Mouse (Mus musculus) brain, embryonic 18.5 days (tissue): ENCODE data around the gene Rpusd2.
A peak's percentile ranks its signal among the peaks of the same experiment; 100 is the strongest.

Experiments
- DNase-seq: peaks from one replicate; pipeline ENCODE4 v3.0.0-alpha.2; 2012; ENCODE audit warnings: low read depth, low spot score

The Rpusd2 gene

DNA sequence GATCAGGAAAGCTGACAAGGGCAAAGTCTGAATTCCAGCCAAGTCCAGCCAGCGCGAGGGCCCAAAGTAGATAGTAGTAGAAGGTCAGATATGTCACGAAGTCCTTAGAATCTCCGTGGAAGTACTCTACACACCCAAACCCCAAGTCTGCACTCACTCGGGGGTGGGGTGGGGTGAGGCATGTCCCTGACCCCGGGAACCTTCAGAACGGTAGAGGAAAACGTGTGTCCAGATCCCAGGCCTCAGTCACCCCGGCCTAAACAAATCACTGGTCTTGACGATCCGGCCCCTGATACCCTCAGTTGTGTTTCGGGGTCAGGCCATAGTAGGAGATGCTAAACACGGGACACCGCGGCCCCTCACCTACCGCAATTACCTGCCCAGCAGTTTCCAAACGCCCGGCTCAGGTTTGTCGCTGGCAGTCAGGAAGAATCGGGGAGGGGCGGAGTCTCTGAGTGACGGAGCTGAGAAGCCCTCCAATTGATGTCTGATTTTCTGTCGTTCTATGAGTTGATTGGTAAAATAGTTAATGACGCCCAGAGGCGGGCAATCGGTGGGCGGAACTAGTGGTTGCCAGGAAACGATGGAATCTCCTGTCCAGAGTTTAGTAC, 5.5 kb upstream of the Rpusd2 start, which contains the start of gene Ccdc32:
Gene Ccdc32 (minus strand): TSS at position 453 of the 611 bp plus-strand sequence.
- peak; percentile 82 for DNase-seq

- no peak for DNase-seq
Observed at GRCm38 (mm10) chr2:119032191-119032590, 2.4 kb upstream of the Rpusd2 start.

DNA sequence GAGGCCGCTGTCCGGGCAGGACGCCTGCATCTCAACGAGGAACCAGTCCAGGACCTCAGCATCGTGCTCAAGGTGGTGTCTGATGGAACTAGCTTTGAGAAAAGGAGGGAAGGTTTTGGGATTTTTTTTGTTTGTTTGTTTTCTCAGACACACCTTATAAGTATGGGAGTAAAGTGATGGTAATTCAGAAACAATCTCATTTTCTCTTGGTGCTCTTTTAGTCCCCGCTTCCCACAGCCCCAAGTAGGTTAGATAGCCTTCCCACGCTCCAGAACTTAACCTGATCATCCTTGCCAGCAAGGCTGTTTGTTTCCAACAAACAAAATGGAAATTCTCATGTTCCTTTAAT, 781 bp downstream of the Rpusd2 start:
- no peak for DNase-seq

GRCm38 (mm10) chr2:119040882-119041281, 6.3 kb downstream of the Rpusd2 start:
- DNase-seq, result no peak

GRCm38 (mm10) chr2:119045163-119045562, 10.6 kb downstream of the Rpusd2 start:
- DNase-seq, result no peak

DNA sequence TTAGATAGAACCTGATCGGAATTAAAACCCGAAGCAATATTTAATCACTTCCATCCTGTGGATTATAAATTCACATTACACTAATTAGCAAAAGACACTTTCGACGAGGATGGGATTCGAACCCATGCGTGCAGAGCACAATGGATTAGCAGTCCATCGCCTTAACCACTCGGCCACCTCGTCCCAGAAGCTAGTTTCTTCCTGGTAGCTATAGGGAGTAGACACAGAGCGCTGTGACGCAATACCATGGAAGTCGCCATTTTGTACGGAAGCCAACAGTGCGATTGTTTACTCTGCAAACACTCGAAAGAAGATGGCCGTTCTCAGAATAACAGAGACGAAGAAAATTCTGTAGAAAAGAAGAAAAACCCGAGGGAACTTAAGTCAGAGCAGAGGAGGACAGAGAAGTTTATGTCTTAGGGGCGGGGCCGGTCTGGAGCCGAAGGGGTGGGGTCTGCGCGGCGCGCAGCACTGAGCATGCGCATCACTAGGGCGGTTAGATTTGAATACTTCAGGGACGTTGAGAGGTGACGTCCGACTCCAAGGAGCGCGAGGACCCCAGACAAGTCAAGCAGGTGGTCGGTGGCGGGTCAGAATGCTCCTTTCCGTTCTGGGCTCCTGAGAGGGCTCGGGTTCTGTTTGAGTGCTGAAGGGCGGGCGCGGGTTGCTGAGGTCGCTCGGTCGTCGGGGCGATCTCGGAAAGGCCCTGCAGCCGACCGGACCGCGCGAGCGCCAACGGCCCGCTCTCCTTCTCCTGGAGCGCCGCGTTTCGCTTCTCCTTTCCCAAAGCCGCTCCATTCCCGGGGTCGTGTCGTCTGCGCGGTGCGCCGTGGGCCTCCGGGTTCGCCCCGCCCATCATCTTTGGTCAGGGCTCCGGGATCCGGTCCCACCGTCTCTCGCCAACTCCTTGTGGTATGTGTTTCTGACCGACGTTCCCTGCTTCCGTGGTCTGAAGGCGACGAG, 12.3 kb downstream of the Rpusd2 start, which contains the start of gene Knl1:
Gene Knl1 (plus strand): TSS at position 471 of the 963 bp plus-strand sequence.
- peak; percentile 94 for DNase-seq

DNA sequence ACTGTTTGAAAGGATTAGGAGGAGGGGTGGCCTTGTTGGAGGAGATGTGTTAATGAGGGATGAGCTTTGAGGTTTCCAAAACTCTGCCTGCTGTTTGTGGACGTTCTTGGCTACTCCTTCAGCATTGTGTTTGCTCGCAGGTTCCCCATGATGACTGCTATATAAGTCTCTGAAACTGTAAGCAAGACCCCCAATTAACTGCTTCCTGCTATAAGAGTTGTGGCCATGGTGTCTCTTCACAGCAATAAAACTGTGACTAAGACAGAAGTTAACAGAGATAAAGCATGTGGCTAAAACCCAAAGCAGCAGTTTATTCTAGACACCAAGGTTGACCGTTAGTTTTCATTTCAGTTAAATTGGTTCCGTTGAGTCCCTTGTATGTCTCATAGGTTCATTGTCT, 13.3 kb downstream of the Rpusd2 start:
- no peak for DNase-seq

DNA sequence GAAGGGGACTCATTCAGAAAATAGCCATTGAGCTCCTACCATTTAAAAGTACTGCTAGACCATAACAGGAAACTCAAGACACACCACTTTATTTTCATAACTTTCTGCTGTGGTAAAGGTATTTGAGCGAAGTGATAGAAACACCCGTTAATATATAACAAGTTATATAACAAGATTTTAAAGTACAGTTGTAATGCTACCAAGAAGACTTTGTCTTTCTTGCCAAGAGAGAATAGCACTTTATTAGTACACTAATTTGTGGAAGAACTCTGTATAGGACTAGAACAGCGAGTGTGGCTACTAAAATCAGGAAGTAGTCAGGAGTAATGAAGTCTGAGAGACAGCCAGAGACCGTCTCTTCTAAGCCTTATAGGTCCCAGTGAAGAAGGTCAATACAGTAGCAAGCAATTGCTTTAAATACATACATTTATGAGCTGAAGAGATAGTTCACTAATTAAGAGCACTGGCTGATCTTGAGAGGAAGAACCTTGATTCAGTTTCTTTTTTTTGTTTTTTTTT, 15.6 kb downstream of the Rpusd2 start:
- DNase-seq, result no peak

DNA sequence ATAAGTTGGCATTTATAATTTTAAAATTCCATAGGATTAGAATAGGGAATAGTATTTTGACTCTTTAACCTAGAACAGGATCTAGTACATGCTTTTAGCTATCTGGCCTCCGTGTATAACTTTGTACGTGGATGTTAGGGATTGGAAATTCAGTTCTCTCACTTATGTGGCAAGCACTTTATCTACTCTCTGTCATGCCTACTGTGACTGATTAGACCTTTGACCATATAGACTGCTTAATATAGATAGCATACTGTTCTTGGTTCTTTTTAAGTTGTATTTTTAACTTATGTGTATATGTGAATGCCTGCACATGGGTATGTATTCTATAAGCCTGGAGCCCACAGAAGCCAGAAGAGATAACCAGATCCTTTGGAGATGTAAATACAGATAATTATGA, 25.5 kb downstream of the Rpusd2 start:
- DNase-seq, result no peak

GRCm38 (mm10) chr2:119072397-119072796, 37.8 kb downstream of the Rpusd2 start:
- no peak for DNase-seq

DNA sequence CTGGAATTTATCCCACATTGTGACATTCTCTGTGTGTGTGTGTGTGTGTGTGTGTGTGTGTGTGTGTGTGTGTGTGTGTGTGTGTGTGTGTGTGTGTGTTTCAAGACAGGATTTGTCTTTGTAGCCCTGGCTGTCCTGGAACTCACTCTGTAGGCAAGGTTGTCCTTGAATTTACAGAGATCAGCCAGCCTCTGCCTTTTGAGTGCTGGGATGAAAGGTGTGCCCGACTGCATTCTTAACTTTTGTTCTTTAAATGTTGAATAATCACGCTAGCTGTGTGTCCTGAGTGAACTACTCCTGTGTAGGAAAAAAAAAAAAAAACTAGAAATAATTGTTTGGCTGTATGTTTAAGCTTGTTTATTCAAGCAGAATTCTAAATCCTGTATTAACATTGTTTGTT, 51.6 kb downstream of the Rpusd2 start:
- no peak for DNase-seq
